Mouse (Mus musculus): ENCODE data around the gene Hat1. TPM values are rescaled to one million over a fixed set of nuclear protein-coding genes. Genes with fewer than 3 reads are reported as not detected.

Hat1 gene
- polyA plus RNA-seq, 2 experiments = 67.3 to 97.1 TPM

DNA sequence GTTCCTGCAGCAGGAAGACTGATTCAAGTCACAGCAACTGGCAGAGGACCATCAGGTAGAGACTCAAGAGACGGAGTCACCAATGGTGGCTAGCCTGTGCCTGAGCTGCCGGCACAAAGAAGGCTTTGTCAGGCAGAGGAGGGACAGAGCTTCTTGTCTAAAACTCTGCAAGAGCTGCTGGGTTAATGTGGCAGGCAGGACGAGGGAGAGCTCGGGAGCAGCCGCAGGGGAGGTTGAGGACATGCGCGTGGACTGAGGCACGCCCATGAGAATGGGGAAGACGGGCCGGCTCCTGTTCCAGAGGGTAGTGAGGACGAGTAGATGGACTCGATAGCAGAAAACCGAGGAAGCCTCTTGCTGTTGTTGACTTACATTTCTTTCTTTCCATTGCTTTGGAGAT lies 69.9 kb downstream of the Hat1 start:
- WGBS = 70% methylated on average over 13 of the region's 13 CpGs
- no peak for TF ChIP-seq POLR2A (IDR thresholded peaks at IDR 0.05; ENCODE audit: borderline replicate concordance, extremely low read depth, insufficient read depth, insufficient read length)

DNA sequence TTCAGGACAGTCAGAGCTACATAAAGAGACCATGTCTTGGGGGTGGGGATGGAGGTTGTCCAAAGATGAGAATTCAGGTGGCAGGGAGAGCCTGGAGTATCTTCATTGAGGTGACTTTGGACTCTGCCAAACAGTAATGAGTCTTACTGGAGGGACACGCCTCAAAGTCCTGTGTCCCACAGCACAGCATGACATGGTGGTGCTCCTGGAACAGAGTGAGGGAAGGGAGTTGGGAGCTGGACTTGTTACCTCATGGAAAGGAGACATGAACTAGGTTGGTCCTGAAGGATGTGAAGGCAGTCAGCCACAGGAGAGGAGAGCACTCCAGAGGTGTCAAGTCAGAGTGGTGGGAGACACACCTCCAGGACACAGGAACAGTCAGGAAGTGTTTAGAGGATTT lies 70.9 kb downstream of the Hat1 start:
- Histone ChIP-seq H3K36me3 (ENCODE audit: control insufficient read depth, insufficient read depth, low read length) (no peaks in the 10 kb centered on the region), H3K27me3 (ENCODE audit: control insufficient read depth, insufficient read depth, low read length) (no peaks in the 10 kb centered on the region), H3K9me3 (ENCODE audit: control insufficient read depth, low read length) (no peaks in the 10 kb centered on the region), H3K4me3 (replicated peaks; ENCODE audit: low read length) (no peak overlapping the region), H3K4me2 (replicated peaks; ENCODE audit: low read depth, low read length, severe bottlenecking) (no peak overlapping the region), H3K27ac (replicated peaks; ENCODE audit: low read depth, low read length) (no peak overlapping the region), H3K9ac (ENCODE audit: low read depth, low read length, severe bottlenecking) (no peak overlapping the region), H3K4me1 (ENCODE audit: control insufficient read depth, insufficient read depth, low read length) (no peaks in the 10 kb centered on the region)
- no peak for DNase-seq (ENCODE audit: low spot score)
- 87% methylated on average over 1 of the region's 1 CpGs for WGBS
- no peak for TF ChIP-seq POLR2A (IDR thresholded peaks at IDR 0.05; ENCODE audit: borderline replicate concordance, extremely low read depth, insufficient read depth, insufficient read length)
- ATAC-seq (ENCODE audit: low FRiP score, low read depth) = no peak

More for the DNA sequence above, 69.9 kb downstream of the Hat1 start:
- H3K9me3 ChIP-seq (ENCODE audit: control insufficient read depth, low read length) = no peaks in the 10 kb centered on the region
- H3K27me3 ChIP-seq (ENCODE audit: control insufficient read depth, insufficient read depth, low read length) = no peaks in the 10 kb centered on the region
- no peak overlapping the region for H3K4me3 ChIP-seq (replicated peaks; ENCODE audit: low read length)
- DNase-seq (ENCODE audit: low spot score) (no peak), ATAC-seq (ENCODE audit: low FRiP score, low read depth) (no peak)
- no peak overlapping the region for H3K27ac ChIP-seq (replicated peaks; ENCODE audit: low read depth, low read length)
- no peak overlapping the region for H3K4me2 ChIP-seq (replicated peaks; ENCODE audit: low read depth, low read length, severe bottlenecking)
- H3K9ac ChIP-seq (ENCODE audit: low read depth, low read length, severe bottlenecking) = no peak overlapping the region
- no peaks in the 10 kb centered on the region for H3K4me1 ChIP-seq (ENCODE audit: control insufficient read depth, insufficient read depth, low read length)
- no peaks in the 10 kb centered on the region for H3K36me3 ChIP-seq (ENCODE audit: control insufficient read depth, insufficient read depth, low read length)

DNA sequence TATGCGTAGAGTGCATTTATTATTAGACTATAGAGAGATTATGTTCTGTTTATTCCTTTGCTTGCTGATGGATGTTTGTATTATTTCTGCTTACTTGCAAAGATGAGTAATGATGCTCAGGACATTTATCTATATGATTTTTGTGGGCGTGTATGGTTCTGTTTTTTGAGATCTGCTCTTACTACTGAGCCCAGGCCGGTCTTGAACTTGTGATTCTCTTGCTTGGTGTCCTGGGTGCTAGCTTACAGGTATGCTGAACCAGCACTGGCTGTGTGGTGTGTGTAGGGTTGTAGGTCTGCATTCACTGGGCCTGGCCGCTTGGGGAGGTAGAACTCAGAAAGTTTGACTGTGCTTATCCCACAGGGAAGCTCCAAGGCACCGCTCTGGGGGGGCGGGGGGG lies 72.4 kb downstream of the Hat1 start:
- H3K4me1 ChIP-seq (ENCODE audit: control insufficient read depth, insufficient read depth, low read length) = no peaks in the 10 kb centered on the region
- no peak overlapping the region for H3K4me3 ChIP-seq (replicated peaks; ENCODE audit: low read length)
- H3K9ac ChIP-seq (ENCODE audit: low read depth, low read length, severe bottlenecking) = no peak overlapping the region
- no peak overlapping the region for H3K27ac ChIP-seq (replicated peaks; ENCODE audit: low read depth, low read length)
- no peak for TF ChIP-seq POLR2A (IDR thresholded peaks at IDR 0.05; ENCODE audit: borderline replicate concordance, extremely low read depth, insufficient read depth, insufficient read length)
- no peaks in the 10 kb centered on the region for H3K9me3 ChIP-seq (ENCODE audit: control insufficient read depth, low read length)
- DNase-seq (ENCODE audit: low spot score) = no peak
- no peak overlapping the region for H3K4me2 ChIP-seq (replicated peaks; ENCODE audit: low read depth, low read length, severe bottlenecking)
- 78% methylated on average over 6 of the region's 6 CpGs for WGBS
- ATAC-seq (ENCODE audit: low FRiP score, low read depth) = no peak
- H3K27me3 ChIP-seq (ENCODE audit: control insufficient read depth, insufficient read depth, low read length) = no peaks in the 10 kb centered on the region
- no peaks in the 10 kb centered on the region for H3K36me3 ChIP-seq (ENCODE audit: control insufficient read depth, insufficient read depth, low read length)

DNA sequence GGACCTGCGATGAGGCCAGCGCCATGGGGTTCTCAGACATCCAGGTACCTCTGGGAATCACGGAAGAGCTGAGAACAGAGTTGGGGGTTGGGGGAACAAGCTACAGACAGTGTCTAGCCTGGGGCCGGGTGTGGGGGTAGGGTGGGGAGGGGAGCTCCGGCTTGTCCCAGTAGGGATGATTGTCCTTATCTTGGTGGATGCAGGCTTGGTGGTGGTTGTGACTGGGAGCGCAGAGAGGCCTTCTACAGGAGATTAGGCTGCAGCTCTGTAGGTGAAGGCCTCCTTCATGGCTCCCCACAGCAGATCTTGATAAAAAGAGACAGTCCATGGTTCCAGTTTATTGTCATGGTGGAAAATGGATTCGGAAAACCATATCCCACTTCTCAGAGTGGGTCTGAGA lies 72.8 kb downstream of the Hat1 start:
- no peak overlapping the region for H3K4me2 ChIP-seq (replicated peaks; ENCODE audit: low read depth, low read length, severe bottlenecking)
- no peak overlapping the region for H3K4me3 ChIP-seq (replicated peaks; ENCODE audit: low read length)
- no peak overlapping the region for H3K27ac ChIP-seq (replicated peaks; ENCODE audit: low read depth, low read length)
- no peaks in the 10 kb centered on the region for H3K9me3 ChIP-seq (ENCODE audit: control insufficient read depth, low read length)
- WGBS = 72% methylated on average over 7 of the region's 7 CpGs
- H3K9ac ChIP-seq (ENCODE audit: low read depth, low read length, severe bottlenecking) = no peak overlapping the region
- no peaks in the 10 kb centered on the region for H3K27me3 ChIP-seq (ENCODE audit: control insufficient read depth, insufficient read depth, low read length)
- H3K4me1 ChIP-seq (ENCODE audit: control insufficient read depth, insufficient read depth, low read length) = no peaks in the 10 kb centered on the region
- no peak for TF ChIP-seq POLR2A (IDR thresholded peaks at IDR 0.05; ENCODE audit: borderline replicate concordance, extremely low read depth, insufficient read depth, insufficient read length)
- H3K36me3 ChIP-seq (ENCODE audit: control insufficient read depth, insufficient read depth, low read length) = no peaks in the 10 kb centered on the region
- ATAC-seq (ENCODE audit: low FRiP score, low read depth) = no peak
- no peak for DNase-seq (ENCODE audit: low spot score)

DNA sequence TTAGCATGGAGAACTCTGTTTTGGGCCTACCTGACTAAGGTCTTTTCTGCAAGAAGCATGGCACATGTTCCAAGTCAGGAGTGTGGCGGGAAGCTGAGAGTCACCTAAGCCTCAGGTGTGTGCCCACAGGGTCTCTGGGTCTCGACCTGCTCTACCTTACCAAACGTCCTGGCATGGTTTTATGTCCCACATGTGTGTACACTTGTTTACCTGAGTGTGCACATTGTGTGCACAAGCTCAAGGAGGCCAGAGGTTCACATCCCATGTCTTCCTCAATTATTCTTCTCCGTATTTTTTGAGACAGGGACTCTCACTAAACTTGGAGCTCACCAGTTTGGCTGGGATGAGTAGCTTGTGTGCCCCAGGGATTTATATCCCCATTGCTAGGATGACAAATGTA lies 73.3 kb downstream of the Hat1 start:
- ATAC-seq (ENCODE audit: low FRiP score, low read depth) (no peak), DNase-seq (ENCODE audit: low spot score) (no peak)
- no peak overlapping the region for H3K4me3 ChIP-seq (replicated peaks; ENCODE audit: low read length)
- no peaks in the 10 kb centered on the region for H3K27me3 ChIP-seq (ENCODE audit: control insufficient read depth, insufficient read depth, low read length)
- no peaks in the 10 kb centered on the region for H3K4me1 ChIP-seq (ENCODE audit: control insufficient read depth, insufficient read depth, low read length)
- H3K9me3 ChIP-seq (ENCODE audit: control insufficient read depth, low read length) = no peaks in the 10 kb centered on the region
- H3K27ac ChIP-seq (replicated peaks; ENCODE audit: low read depth, low read length) = no peak overlapping the region
- no peak overlapping the region for H3K4me2 ChIP-seq (replicated peaks; ENCODE audit: low read depth, low read length, severe bottlenecking)
- no peak overlapping the region for H3K9ac ChIP-seq (ENCODE audit: low read depth, low read length, severe bottlenecking)
- WGBS = 81% methylated on average over 4 of the region's 4 CpGs
- H3K36me3 ChIP-seq (ENCODE audit: control insufficient read depth, insufficient read depth, low read length) = no peaks in the 10 kb centered on the region
- no peak for TF ChIP-seq POLR2A (IDR thresholded peaks at IDR 0.05; ENCODE audit: borderline replicate concordance, extremely low read depth, insufficient read depth, insufficient read length)

DNA sequence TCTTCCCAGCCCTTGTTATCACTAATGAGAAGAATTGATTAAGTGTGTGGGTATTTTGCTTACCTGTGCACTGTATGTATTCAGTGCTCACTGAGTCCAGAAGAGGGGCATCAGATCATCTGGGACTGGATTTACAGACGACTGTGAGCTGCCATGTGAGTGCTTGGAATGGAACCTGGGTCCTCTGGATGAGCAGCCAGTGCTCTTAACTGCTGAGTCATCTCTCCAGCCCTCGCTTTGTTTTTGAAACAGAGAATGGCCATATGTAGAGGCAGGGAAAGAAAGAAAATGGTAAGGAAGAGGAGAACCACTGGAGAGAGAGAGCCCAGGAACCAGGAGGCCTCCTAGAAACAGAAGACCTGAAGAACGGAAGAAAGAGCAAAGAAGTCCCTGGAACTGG lies 73.8 kb downstream of the Hat1 start:
- WGBS = 71% methylated on average over 3 of the region's 3 CpGs
- no peaks in the 10 kb centered on the region for H3K27me3 ChIP-seq (ENCODE audit: control insufficient read depth, insufficient read depth, low read length)
- H3K9ac ChIP-seq (ENCODE audit: low read depth, low read length, severe bottlenecking) = no peak overlapping the region
- no peaks in the 10 kb centered on the region for H3K9me3 ChIP-seq (ENCODE audit: control insufficient read depth, low read length)
- no peak overlapping the region for H3K4me3 ChIP-seq (replicated peaks; ENCODE audit: low read length)
- no peak for DNase-seq (ENCODE audit: low spot score)
- H3K4me1 ChIP-seq (ENCODE audit: control insufficient read depth, insufficient read depth, low read length) = no peaks in the 10 kb centered on the region
- H3K27ac ChIP-seq (replicated peaks; ENCODE audit: low read depth, low read length) = no peak overlapping the region
- TF ChIP-seq POLR2A (IDR thresholded peaks at IDR 0.05; ENCODE audit: borderline replicate concordance, extremely low read depth, insufficient read depth, insufficient read length) = no peak
- no peak overlapping the region for H3K4me2 ChIP-seq (replicated peaks; ENCODE audit: low read depth, low read length, severe bottlenecking)
- H3K36me3 ChIP-seq (ENCODE audit: control insufficient read depth, insufficient read depth, low read length) = no peaks in the 10 kb centered on the region
- ATAC-seq (ENCODE audit: low FRiP score, low read depth) = no peak
